Mouse (Mus musculus) lung, embryonic 15.5 days (tissue): Measurements from ENCODE around the gene Olfr90. TPM values are rescaled to one million over a fixed set of nuclear protein-coding genes. Genes with fewer than 3 reads are reported as not detected.

ENCODE experiments used
- ATAC-seq: fragments of 200-750 bp; cut with Nextera tagmentation; 2 replicates; pipeline ENCODE4 v1.8.0; 2017; ENCODE audit warnings: moderate number of reproducible peaks, borderline replicate concordance; ENCODE audit not compliant: low FRiP score, low TSS enrichment; ENCODE audit errors: extremely low read depth
- H3K27ac ChIP-seq: fragments of 300-500 bp; sonication (generic); 2 replicates; pipeline ENCODE4 v1.5.1; 2015; ENCODE audit warnings: moderate library complexity, mild to moderate bottlenecking, inconsistent platforms
- H3K27me3 ChIP-seq: fragments of 300-500 bp; sonication (generic); 2 replicates; pipeline ENCODE4 v1.6.1; 2015; ENCODE audit warnings: inconsistent platforms
- H3K36me3 ChIP-seq: fragments of 300-500 bp; sonication (generic); 2 replicates; pipeline ENCODE4 v1.6.1; 2015; ENCODE audit warnings: inconsistent platforms
- H3K4me1 ChIP-seq: fragments of 300-500 bp; sonication (generic); 2 replicates; pipeline ENCODE4 v1.6.1; 2015; ENCODE audit warnings: inconsistent platforms
- H3K4me2 ChIP-seq: fragments of 300-500 bp; sonication (generic); 2 replicates; pipeline ENCODE4 v1.6.1; 2015; ENCODE audit warnings: inconsistent platforms, mild to moderate bottlenecking, moderate library complexity
- H3K4me3 ChIP-seq: fragments of 300-500 bp; sonication (generic); 2 replicates; pipeline ENCODE4 v1.5.1; 2015; ENCODE audit warnings: mild to moderate bottlenecking, inconsistent platforms
- H3K9ac ChIP-seq: fragments of 300-500 bp; sonication (generic); 2 replicates; pipeline ENCODE4 v1.6.1; 2015; ENCODE audit warnings: inconsistent platforms
- H3K9me3 ChIP-seq: fragments of 300-500 bp; sonication (generic); 2 replicates; pipeline ENCODE4 v1.6.1; 2016; ENCODE audit warnings: inconsistent platforms
- WGBS: fragments of 180-500 bp; shearing (Covaris S2); methylation state at CpG from one replicate; pipeline ENCODE4 v1.1.7; 2015; 5-methylcytosine and 5-hydroxymethylcytosine counted together
- polyA plus RNA-seq: library from polyadenylated mRNA; unstranded; fragments of >200 nt; fragmentation: Nextera tagmentation; extraction: Ambion mirVana; gene quantifications from 2 replicates; pipeline ENCODE4 v1.2.1, GENCODE M21; 2015

Gene Olfr90
- polyA plus RNA-seq, 1 experiment from 2014 or later = not detected

DNA sequence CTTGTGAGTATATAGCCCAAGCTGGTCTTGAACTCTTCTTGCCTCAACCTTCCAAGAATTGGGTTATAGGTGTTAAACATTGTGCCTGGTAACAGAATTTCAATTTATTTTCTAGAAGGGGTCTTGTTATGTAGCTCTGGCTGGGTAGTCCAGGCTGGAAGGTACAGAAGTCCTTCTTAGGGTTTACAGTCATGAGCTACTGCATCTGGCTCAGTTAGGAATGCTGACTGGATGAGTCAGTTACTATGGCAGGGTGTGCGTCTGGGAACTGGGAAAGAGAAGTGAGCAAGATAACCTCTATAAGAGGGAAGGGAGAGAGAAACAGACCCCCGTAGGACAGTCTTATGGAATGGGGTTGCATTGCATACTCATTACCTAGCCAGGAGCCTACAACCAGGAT is 12.5 kb downstream of the Olfr90 start:
- WGBS = 88% methylated on average over 2 of the region's 2 CpGs
- no peak overlapping the region for H3K4me2 ChIP-seq
- ATAC-seq = no peak
- H3K36me3 ChIP-seq = peaks cover 46% of the 10 kb centered on the region
- H3K9ac ChIP-seq = no peak overlapping the region
- no peak overlapping the region for H3K27ac ChIP-seq
- no peaks in the 10 kb centered on the region for H3K9me3 ChIP-seq
- H3K4me3 ChIP-seq = no peak overlapping the region
- no peaks in the 10 kb centered on the region for H3K27me3 ChIP-seq
- H3K4me1 ChIP-seq = no peaks in the 10 kb centered on the region

DNA sequence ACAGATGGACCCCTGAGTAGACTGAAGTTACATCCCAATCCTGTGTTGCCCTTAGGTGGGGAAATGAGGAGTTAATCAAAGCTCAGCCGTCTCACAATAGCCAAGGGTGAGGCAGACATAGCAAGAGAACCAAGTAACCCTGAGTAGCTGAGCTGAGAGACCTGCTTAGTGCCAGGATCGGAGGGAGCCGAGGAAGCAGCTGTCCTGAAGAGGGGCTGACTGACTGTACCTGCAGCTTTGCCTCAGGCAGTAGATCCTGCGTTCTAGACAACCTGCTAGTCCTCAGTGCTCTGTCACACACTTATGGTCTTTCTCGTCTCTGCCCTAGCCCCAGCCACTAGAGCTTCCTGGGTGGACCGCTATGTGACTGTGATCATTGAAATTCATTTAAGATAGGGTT is 13.1 kb downstream of the Olfr90 start:
- H3K9me3 ChIP-seq = no peaks in the 10 kb centered on the region
- no peak overlapping the region for H3K4me2 ChIP-seq
- 85% methylated on average over 6 of the region's 6 CpGs for WGBS
- ATAC-seq = no peak
- H3K4me3 ChIP-seq = no peak overlapping the region
- H3K4me1 ChIP-seq = no peaks in the 10 kb centered on the region
- H3K27ac ChIP-seq = no peak overlapping the region
- H3K9ac ChIP-seq = no peak overlapping the region
- peaks cover 52% of the 10 kb centered on the region for H3K36me3 ChIP-seq
- no peaks in the 10 kb centered on the region for H3K27me3 ChIP-seq

- WGBS = 65% methylated on average over 11 of the region's 11 CpGs
Observed at GRCm38 (mm10) chr17:37072730-37073276, 15.5 kb downstream of the Olfr90 start.

GRCm38 (mm10) chr17:37072080-37072729 is 16.1 kb downstream of the Olfr90 start:
- no peak for ATAC-seq
- Histone ChIP-seq H3K4me3 (no peak overlapping the region), H3K36me3 (peaks cover 78% of the 10 kb centered on the region), H3K27ac (no peak overlapping the region), H3K9ac (no peak overlapping the region), H3K4me1 (no peaks in the 10 kb centered on the region), H3K9me3 (no peaks in the 10 kb centered on the region), H3K4me2 (no peak overlapping the region), H3K27me3 (no peaks in the 10 kb centered on the region)
- 88% methylated on average over 12 of the region's 12 CpGs for WGBS

More at GRCm38 (mm10) chr17:37072730-37073276, 15.5 kb downstream of the Olfr90 start:
- Histone ChIP-seq H3K4me1 (no peaks in the 10 kb centered on the region), H3K27me3 (no peaks in the 10 kb centered on the region), H3K27ac (no peak overlapping the region), H3K4me3 (no peak overlapping the region), H3K4me2 (no peak overlapping the region), H3K36me3 (peaks cover 72% of the 10 kb centered on the region), H3K9ac (no peak overlapping the region), H3K9me3 (no peaks in the 10 kb centered on the region)
- no peak for ATAC-seq

- Histone ChIP-seq H3K27ac (no peak overlapping the region), H3K27me3 (no peaks in the 10 kb centered on the region), H3K4me3 (no peak overlapping the region), H3K36me3 (peaks cover 81% of the 10 kb centered on the region), H3K4me1 (no peaks in the 10 kb centered on the region), H3K4me2 (no peak overlapping the region), H3K9ac (no peak overlapping the region), H3K9me3 (no peaks in the 10 kb centered on the region)
- 90% methylated on average over 8 of the region's 8 CpGs for WGBS
- no peak for ATAC-seq
Observed at GRCm38 (mm10) chr17:37070121-37070520, 18.2 kb downstream of the Olfr90 start.

DNA sequence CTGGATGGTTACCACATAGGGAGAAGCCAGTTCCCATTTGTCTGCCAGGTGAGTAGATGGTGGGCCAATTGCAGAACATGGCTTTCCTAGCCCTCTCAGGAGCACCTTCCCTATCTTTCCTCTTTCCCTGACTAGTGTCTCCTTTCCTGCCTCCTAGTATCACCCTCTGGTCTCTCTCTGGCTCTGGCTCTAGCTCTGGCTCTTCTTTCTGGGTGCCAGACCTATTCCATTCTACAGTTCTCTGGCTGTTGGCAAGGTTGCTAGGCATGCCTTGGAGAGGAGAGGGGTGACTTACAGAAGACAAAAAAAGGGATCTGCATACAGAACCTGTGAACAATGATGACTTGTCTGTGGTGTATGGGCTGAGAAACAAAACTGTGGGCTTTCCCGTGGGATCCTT is 20.4 kb downstream of the Olfr90 start:
- WGBS = 85% methylated on average over 1 of the region's 1 CpGs
- no peak for ATAC-seq
- H3K36me3 ChIP-seq = peaks cover 88% of the 10 kb centered on the region

GRCm38 (mm10) chr17:37065993-37066392 is 22.3 kb downstream of the Olfr90 start:
- no peak overlapping the region for H3K9ac ChIP-seq
- H3K4me2 ChIP-seq = no peak overlapping the region
- H3K27me3 ChIP-seq = no peaks in the 10 kb centered on the region
- no peak for ATAC-seq
- WGBS = 95% methylated on average over 2 of the region's 2 CpGs
- H3K36me3 ChIP-seq = peaks cover 88% of the 10 kb centered on the region
- H3K4me3 ChIP-seq = no peak overlapping the region
- H3K4me1 ChIP-seq = no peaks in the 10 kb centered on the region
- H3K27ac ChIP-seq = no peak overlapping the region
- H3K9me3 ChIP-seq = no peaks in the 10 kb centered on the region

More for the DNA sequence above, 20.4 kb downstream of the Olfr90 start:
- H3K27me3 ChIP-seq = no peaks in the 10 kb centered on the region
- H3K9me3 ChIP-seq = no peaks in the 10 kb centered on the region
- H3K27ac ChIP-seq = no peak overlapping the region
- H3K4me2 ChIP-seq = no peak overlapping the region
- H3K4me3 ChIP-seq = no peak overlapping the region
- no peaks in the 10 kb centered on the region for H3K4me1 ChIP-seq
- no peak overlapping the region for H3K9ac ChIP-seq

GRCm38 (mm10) chr17:37063686-37064495 is 24.4 kb downstream of the Olfr90 start:
- Histone ChIP-seq H3K36me3 (peaks cover 78% of the 10 kb centered on the region), H3K4me2 (no peak overlapping the region), H3K9ac (no peak overlapping the region), H3K27me3 (no peaks in the 10 kb centered on the region), H3K4me1 (no peaks in the 10 kb centered on the region), H3K27ac (no peak overlapping the region), H3K9me3 (no peaks in the 10 kb centered on the region), H3K4me3 (no peak overlapping the region)
- 69% methylated on average over 11 of the region's 11 CpGs for WGBS
- no peak for ATAC-seq

- Histone ChIP-seq H3K36me3 (peaks cover 77% of the 10 kb centered on the region), H3K4me2 (no peak overlapping the region), H3K27me3 (no peaks in the 10 kb centered on the region), H3K9me3 (no peaks in the 10 kb centered on the region), H3K27ac (no peak overlapping the region), H3K9ac (no peak overlapping the region), H3K4me3 (no peak overlapping the region), H3K4me1 (no peaks in the 10 kb centered on the region)
- ATAC-seq = no peak
- WGBS = 78% methylated on average over 10 of the region's 10 CpGs
Observed at GRCm38 (mm10) chr17:37063063-37063462, 25.2 kb downstream of the Olfr90 start.

DNA sequence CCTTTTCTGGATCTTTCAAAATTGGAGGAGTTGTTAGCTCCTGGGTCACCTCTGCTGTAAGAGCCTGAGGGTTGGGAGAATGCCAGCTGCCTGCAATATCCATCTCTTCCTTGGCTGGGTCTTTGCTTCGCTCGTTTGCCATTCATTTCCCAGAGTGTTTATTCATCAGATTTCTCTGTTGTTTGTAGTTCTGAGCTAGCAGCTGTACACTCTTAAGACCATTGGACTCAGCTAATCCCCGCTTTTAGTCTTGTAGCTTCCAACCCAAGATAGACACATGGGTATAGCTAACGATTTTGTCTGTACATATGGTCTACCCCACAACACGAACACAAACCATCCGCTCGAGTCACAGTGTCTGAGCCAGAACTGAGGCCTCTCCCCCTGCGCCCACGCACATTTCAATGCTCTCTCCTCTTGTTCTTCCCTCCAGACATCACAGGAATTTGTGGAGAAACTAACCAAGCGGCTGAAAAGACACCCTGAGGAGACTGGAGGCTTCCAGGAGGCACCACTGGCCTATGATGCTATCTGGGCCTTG is 26.1 kb downstream of the Olfr90 start:
- Histone ChIP-seq H3K4me3 (no peak overlapping the region), H3K36me3 (peaks cover 71% of the 10 kb centered on the region), H3K4me1 (no peaks in the 10 kb centered on the region), H3K27ac (no peak overlapping the region), H3K9me3 (no peaks in the 10 kb centered on the region), H3K4me2 (no peak overlapping the region), H3K27me3 (no peaks in the 10 kb centered on the region), H3K9ac (no peak overlapping the region)
- ATAC-seq = no peak
- 82% methylated on average over 10 of the region's 10 CpGs for WGBS

DNA sequence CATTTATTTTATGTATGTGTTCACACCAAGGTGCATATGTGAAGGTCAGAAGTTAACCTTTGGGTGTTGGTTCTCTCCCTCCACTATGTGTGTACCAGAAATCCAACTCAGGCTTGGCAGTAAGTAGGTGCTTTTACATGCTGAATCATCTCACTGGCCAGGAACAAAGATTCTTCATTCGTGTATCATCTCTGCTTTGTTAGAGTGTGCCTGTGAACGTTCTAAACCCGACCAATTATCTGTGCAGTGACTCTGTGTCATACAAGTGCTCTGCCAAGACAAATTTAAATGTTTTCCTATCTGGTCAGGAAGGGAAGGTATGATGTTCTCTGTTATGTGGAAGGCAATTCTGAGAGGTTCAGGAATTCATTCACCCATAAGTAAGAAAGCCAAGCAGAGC is 26.9 kb downstream of the Olfr90 start:
- H3K27ac ChIP-seq = no peak overlapping the region
- no peaks in the 10 kb centered on the region for H3K9me3 ChIP-seq
- H3K9ac ChIP-seq = no peak overlapping the region
- no peak overlapping the region for H3K4me3 ChIP-seq
- ATAC-seq = no peak
- H3K4me1 ChIP-seq = no peaks in the 10 kb centered on the region
- peaks cover 70% of the 10 kb centered on the region for H3K36me3 ChIP-seq
- no peaks in the 10 kb centered on the region for H3K27me3 ChIP-seq
- 81% methylated on average over 3 of the region's 3 CpGs for WGBS
- no peak overlapping the region for H3K4me2 ChIP-seq

DNA sequence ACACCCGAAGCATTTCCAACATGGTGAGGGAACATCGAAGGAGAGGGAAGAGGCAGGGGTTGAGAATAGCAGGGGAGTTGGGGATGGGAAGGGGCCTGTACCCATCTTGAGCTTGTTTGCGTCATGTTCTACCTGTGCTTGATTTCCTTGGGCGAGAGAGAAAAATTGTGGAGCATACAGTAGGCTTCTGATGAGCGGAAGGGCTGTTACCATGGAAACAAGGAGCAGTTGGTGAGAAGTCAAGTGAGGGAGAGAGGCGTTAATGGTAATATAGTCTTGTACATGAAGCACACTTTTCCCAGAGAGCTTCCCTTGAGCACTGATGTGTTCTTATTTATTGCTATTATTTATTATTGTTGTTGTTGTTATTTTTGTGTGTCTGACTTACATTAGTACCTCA is 31.3 kb downstream of the Olfr90 start:
- H3K4me3 ChIP-seq = no peak overlapping the region
- H3K36me3 ChIP-seq = peaks cover 53% of the 10 kb centered on the region
- H3K9me3 ChIP-seq = no peaks in the 10 kb centered on the region
- H3K27me3 ChIP-seq = no peaks in the 10 kb centered on the region
- no peak overlapping the region for H3K27ac ChIP-seq
- no peak for ATAC-seq
- no peak overlapping the region for H3K9ac ChIP-seq
- WGBS = 81% methylated on average over 6 of the region's 6 CpGs
- H3K4me1 ChIP-seq = no peaks in the 10 kb centered on the region
- no peak overlapping the region for H3K4me2 ChIP-seq
